Mouse (Mus musculus) liver, embryonic 12.5 days (tissue): ENCODE data around the gene Wdr43. TPM values are rescaled to one million over a fixed set of nuclear protein-coding genes. Genes with fewer than 3 reads are reported as not detected.

Experiments used
- ATAC-seq: fragments of 200-750 bp; cut with Nextera tagmentation; 2 replicates; pipeline ENCODE4 v1.8.0; 2017; ENCODE audit warnings: moderate number of reproducible peaks, mild to moderate bottlenecking, moderate library complexity
- H3K27ac ChIP-seq: fragments of 300-500 bp; sonication (generic); 2 replicates; pipeline ENCODE4 v1.5.1; 2016; ENCODE audit warnings: mild to moderate bottlenecking
- H3K27me3 ChIP-seq: fragments of 300-500 bp; sonication (generic); replicated peaks from 2 replicates; pipeline ENCODE4 v1.6.1; 2016; ENCODE audit warnings: mild to moderate bottlenecking, moderate library complexity
- H3K36me3 ChIP-seq: fragments of 300-500 bp; sonication (generic); 2 replicates; pipeline ENCODE4 v1.6.1; 2016; ENCODE audit warnings: mild to moderate bottlenecking, moderate library complexity
- H3K4me1 ChIP-seq: fragments of 300-500 bp; sonication (generic); 2 replicates; pipeline ENCODE4 v1.6.1; 2016
- H3K4me2 ChIP-seq: fragments of 300-500 bp; sonication (generic); 2 replicates; pipeline ENCODE4 v1.6.1; 2016; ENCODE audit warnings: mild to moderate bottlenecking, moderate library complexity
- H3K4me3 ChIP-seq: fragments of 300-500 bp; sonication (generic); 2 replicates; pipeline ENCODE4 v1.5.1; 2016; ENCODE audit warnings: mild to moderate bottlenecking, moderate library complexity
- H3K9ac ChIP-seq: fragments of 300-500 bp; sonication (generic); 2 replicates; pipeline ENCODE4 v1.6.1; 2016; ENCODE audit warnings: mild to moderate bottlenecking, moderate library complexity
- H3K9me3 ChIP-seq: fragments of 300-500 bp; sonication (generic); replicated peaks from 2 replicates; pipeline ENCODE4 v1.6.1; 2016; ENCODE audit warnings: mild to moderate bottlenecking, moderate library complexity
- WGBS: fragments of 180-500 bp; shearing (Covaris S2); methylation state at CpG from one replicate; pipeline ENCODE4 v1.1.7; 2016; ENCODE audit not compliant: insufficient replicate concordance; 5-methylcytosine and 5-hydroxymethylcytosine counted together
- polyA plus RNA-seq: library from polyadenylated mRNA; unstranded; fragments of >200 nt; fragmentation: Nextera tagmentation; extraction: Ambion mirVana; gene quantifications from 2 replicates; pipeline ENCODE4 v1.2.1, GENCODE M21; 2016

Gene Wdr43
- polyA plus RNA-seq, 1 experiment from 2014 or later, result 88.7 TPM

DNA sequence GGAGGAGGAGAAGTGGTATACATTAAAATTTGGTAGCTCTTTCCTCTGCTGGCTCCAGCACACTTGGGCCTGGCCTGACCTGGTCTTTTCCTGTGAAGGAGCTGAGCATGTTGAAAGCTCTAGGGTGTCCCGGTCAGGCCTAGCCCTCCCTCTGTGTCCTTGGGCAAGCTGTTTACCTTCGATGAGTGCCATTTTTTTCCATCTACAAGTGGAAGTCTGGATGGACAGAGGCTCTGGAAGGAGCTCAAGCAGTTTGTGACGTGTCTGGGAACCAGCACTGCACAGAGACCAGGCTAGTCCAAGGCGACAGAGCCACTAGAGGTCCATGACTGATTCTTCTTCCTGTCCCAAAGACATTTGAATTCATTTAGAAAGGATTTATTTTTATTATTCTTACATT lies 49.5 kb downstream of the Wdr43 start:
- H3K27me3 ChIP-seq, result no peaks in the 10 kb centered on the region; the same call in 1 of the 2 replicates
- H3K36me3 ChIP-seq, result no peaks in the 10 kb centered on the region
- no peaks in the 10 kb centered on the region for H3K9me3 ChIP-seq
- no peak overlapping the region for H3K4me2 ChIP-seq
- H3K4me3 ChIP-seq, result no peak overlapping the region
- no peak overlapping the region for H3K9ac ChIP-seq
- no peak overlapping the region for H3K27ac ChIP-seq
- peaks cover 15% of the 10 kb centered on the region for H3K4me1 ChIP-seq
- 64% methylated on average over 4 of the region's 4 CpGs for WGBS
- ATAC-seq, result no peak

DNA sequence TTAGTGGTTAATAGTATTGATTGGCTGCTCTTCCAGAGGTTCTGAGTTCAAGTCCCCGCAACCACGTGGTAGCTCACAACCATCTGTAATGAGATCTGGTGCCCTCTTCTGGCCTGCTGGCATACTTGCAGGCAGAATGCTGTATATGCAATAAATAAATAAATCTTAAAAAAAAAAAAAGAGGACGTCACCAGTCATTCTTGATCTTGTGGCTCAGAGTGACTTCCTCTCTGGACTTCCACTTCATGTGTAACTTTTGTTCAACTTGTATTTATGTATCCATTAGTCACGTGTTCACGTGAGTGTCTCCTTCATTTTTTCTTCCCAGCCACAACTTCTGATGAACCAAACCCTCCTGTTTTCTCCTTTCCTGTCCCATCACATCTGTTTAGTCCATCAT lies 53.8 kb downstream of the Wdr43 start:
- H3K4me1 ChIP-seq, result no peaks in the 10 kb centered on the region
- WGBS, result 60% methylated on average over 5 of the region's 5 CpGs
- no peaks in the 10 kb centered on the region for H3K27me3 ChIP-seq
- H3K4me3 ChIP-seq, result no peak overlapping the region
- H3K36me3 ChIP-seq, result no peaks in the 10 kb centered on the region
- H3K4me2 ChIP-seq, result no peak overlapping the region
- H3K9ac ChIP-seq, result no peak overlapping the region
- no peak overlapping the region for H3K27ac ChIP-seq
- ATAC-seq, result no peak
- no peaks in the 10 kb centered on the region for H3K9me3 ChIP-seq

DNA sequence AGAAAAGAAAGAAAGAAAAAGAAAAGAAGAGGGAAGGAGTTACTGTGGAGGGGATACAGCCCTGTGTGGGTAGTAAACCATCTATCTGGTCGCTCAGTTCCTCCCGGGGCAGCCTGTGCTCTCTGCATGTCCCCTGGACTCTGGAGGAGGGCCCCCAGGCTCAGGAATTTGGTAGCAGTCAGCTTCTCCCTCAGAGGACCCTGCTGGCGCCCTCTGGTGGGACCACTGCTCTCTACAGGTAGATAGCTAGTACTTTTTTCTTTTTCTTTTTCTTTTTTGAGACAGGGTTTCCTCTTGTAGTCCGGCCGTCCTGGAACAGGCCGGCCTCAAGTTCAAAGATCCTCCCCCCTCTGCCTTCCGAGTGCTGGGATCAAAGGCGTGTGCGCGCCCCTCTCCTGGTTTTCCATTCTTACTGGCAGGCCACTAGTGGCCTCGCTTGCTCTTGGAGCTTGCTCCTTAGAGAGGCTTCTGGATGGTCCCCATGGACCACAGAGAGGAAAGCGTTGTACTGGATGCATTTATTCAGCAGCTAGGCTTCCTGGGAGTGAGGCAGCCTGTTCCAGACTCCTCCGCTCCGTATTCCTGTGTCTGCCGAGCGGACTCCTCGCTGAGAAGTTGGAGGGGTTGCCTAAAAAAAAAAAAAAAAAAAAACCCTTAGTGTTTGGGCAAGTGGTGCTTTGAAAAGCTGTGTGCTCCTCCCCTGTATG lies 56.3 kb downstream of the Wdr43 start:
- Histone ChIP-seq H3K9ac (no peak overlapping the region), H3K4me3 (no peak overlapping the region), H3K36me3 (no peaks in the 10 kb centered on the region), H3K9me3 (no peaks in the 10 kb centered on the region), H3K27me3 (no peaks in the 10 kb centered on the region), H3K4me2 (no peak overlapping the region), H3K4me1 (no peaks in the 10 kb centered on the region), H3K27ac (no peak overlapping the region)
- WGBS, result 44% methylated on average over 17 of the region's 17 CpGs
- no peak for ATAC-seq

DNA sequence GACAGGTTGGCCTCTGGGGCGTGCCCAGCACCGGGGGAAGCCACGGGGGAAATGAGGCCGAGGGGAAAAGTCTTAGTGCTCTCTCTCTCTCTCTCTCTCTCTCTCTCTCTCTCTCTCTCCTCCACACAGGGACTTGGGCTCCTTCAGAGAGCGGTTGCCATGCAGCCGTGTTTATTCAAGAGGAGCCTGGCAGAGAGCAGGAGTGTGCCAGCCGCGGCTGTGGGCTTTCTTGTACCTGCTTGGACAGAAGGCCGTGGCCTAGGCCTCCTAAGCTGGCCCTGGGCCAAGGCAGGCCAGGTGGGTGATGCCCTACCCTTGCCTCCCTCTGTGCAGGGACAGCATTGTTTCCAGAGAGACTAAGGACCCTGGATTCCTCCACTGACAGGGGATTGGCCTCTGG lies 57.4 kb downstream of the Wdr43 start, which contains the start of gene Togaram2:
Gene Togaram2, plus strand, starts transcription at position 170 of the 400 bp plus-strand sequence.
- ATAC-seq, result no peak
- Histone ChIP-seq H3K4me1 (no peaks in the 10 kb centered on the region), H3K36me3 (no peaks in the 10 kb centered on the region), H3K9me3 (no peaks in the 10 kb centered on the region), H3K27me3 (0 out of 2 replicates have a peak, but pooled peaks cover under 1% of the 10 kb centered on the region), H3K4me3 (no peak within 1 kb of the TSS), H3K9ac (no peak within 1 kb of the TSS), H3K4me2 (no peak within 1 kb of the TSS), H3K27ac (no peak within 1 kb of the TSS)
- WGBS, result 65% methylated on average over 9 of the region's 9 CpGs

DNA sequence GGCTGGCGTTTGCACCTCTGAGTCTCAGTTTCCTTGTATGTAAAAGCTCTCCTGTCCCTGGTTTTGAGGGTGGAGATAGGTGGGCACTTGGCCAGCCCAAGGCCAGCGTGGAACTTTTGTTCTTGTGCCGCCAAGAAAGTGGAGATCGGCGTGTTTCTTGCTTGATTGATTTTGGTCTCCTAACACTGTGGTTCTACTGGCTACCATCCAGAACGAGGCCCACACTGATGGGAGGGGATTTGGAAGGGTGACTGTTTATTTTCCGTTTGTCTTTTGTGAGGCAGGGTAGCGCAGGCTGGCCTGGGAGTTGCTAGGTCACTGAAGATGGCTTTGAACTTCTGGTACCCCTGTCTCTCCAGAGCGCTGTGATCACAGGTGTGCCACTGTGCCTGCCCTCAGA lies 58.2 kb downstream of the Wdr43 start:
- Histone ChIP-seq H3K4me2 (no peak overlapping the region), H3K4me3 (no peak overlapping the region), H3K27me3 (0 out of 2 replicates have a peak, but pooled peaks cover 3% of the 10 kb centered on the region), H3K36me3 (no peaks in the 10 kb centered on the region), H3K27ac (no peak overlapping the region), H3K9ac (no peak overlapping the region), H3K9me3 (no peaks in the 10 kb centered on the region), H3K4me1 (no peaks in the 10 kb centered on the region)
- ATAC-seq, result no peak
- 61% methylated on average over 9 of the region's 9 CpGs for WGBS

DNA sequence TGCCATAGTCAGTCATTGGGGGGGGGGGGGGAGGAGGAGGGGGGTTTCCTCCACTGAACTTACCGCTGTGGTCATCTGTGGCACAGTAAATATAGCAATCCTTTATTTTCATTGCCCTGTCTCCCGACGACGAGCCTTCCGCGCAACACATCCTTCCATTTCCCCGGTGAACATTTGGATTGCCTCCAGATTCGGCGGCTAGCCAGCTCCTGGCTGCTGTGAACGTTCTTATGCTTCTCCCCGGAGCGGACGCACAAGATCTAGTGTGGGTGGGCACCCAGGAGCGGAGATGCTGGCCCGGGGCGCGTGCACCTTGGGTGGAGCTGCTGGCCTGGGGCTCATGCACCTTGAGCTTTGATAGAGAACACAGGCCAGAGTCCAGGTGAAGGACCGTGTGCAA lies 59.2 kb downstream of the Wdr43 start:
- Histone ChIP-seq H3K4me1 (no peaks in the 10 kb centered on the region), H3K27me3 (0 out of 2 replicates have a peak, but pooled peaks cover 3% of the 10 kb centered on the region), H3K9me3 (no peaks in the 10 kb centered on the region), H3K4me3 (no peak overlapping the region), H3K36me3 (no peaks in the 10 kb centered on the region), H3K27ac (no peak overlapping the region), H3K4me2 (no peak overlapping the region), H3K9ac (no peak overlapping the region)
- no peak for ATAC-seq
- WGBS, result 84% methylated on average over 18 of the region's 18 CpGs

DNA sequence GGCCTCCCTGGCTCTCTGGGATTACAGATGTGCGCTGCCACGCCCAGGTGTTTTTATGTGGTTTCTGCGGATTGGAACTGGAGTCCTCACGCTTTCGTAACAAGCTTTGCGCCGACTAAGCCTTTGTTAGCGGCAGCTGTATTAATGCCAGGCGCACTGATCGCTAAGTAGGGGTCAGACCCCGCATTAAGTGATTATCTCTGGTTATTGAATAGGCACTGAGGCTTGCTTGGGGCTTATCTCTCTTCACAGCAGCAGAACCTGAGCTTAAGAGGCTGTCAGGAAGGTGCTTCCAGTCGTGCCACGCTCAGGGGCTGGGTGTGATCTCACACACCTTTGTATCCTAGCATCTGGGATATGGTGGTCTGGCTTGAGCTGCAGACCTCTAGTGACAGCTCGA lies 66.0 kb downstream of the Wdr43 start:
- Histone ChIP-seq H3K4me3 (no peak overlapping the region), H3K36me3 (no peaks in the 10 kb centered on the region), H3K9ac (no peak overlapping the region), H3K27ac (no peak overlapping the region), H3K4me1 (no peaks in the 10 kb centered on the region), H3K4me2 (no peak overlapping the region), H3K27me3 (0 out of 2 replicates have a peak, but pooled peaks cover 3% of the 10 kb centered on the region), H3K9me3 (no peaks in the 10 kb centered on the region)
- no peak for ATAC-seq
- WGBS, result 66% methylated on average over 14 of the region's 14 CpGs

DNA sequence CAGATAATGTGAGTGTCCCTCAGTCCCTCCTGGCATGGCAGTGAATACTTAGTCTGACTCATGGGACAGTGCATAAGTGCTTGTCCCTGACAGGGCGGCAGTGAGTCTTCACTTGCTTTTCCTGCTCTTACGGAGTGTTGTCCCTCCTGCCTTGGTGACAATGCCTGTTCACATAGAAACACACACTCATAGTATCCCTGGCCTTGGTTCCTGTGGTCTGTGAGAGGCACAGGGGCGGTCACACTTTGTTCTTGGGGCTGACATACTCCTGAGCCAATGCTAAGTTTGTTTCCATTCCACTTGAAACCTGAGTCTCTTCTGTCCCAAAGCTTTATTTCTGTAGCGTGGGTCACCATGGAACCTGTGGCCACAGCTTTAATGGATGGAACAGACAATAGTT lies 66.7 kb downstream of the Wdr43 start:
- Histone ChIP-seq H3K9ac (no peak overlapping the region), H3K27me3 (0 out of 2 replicates have a peak, but pooled peaks cover 3% of the 10 kb centered on the region), H3K4me3 (no peak overlapping the region), H3K27ac (no peak overlapping the region), H3K36me3 (no peaks in the 10 kb centered on the region), H3K9me3 (no peaks in the 10 kb centered on the region), H3K4me2 (no peak overlapping the region), H3K4me1 (no peaks in the 10 kb centered on the region)
- WGBS, result 72% methylated on average over 4 of the region's 4 CpGs
- no peak for ATAC-seq

DNA sequence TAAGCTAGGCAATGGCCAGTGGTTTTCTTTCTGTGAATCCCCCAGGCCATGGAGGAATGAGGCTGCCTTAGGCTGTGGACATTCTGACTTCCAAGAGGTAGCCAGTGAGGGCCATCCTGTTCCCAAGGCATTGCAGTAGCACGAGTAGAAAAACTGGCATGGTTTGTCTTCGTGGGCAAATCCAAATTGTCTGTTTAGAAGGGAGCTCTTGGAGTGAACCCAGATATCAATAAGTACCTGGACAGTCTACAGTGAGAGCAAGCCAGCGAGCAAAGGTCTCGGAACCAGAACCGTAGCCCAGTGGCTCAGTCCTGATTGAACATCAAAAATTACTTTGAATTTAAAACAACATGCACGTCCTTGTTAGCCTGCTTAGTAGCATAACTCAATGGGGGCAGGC lies 67.6 kb downstream of the Wdr43 start:
- WGBS, result 65% methylated on average over 6 of the region's 6 CpGs
- 0 out of 2 replicates have a peak, but pooled peaks cover under 1% of the 10 kb centered on the region for H3K27me3 ChIP-seq
- H3K4me1 ChIP-seq, result no peaks in the 10 kb centered on the region
- H3K4me2 ChIP-seq, result no peak overlapping the region
- H3K9ac ChIP-seq, result no peak overlapping the region
- ATAC-seq, result no peak
- no peaks in the 10 kb centered on the region for H3K36me3 ChIP-seq
- H3K4me3 ChIP-seq, result no peak overlapping the region
- no peak overlapping the region for H3K27ac ChIP-seq
- no peaks in the 10 kb centered on the region for H3K9me3 ChIP-seq

DNA sequence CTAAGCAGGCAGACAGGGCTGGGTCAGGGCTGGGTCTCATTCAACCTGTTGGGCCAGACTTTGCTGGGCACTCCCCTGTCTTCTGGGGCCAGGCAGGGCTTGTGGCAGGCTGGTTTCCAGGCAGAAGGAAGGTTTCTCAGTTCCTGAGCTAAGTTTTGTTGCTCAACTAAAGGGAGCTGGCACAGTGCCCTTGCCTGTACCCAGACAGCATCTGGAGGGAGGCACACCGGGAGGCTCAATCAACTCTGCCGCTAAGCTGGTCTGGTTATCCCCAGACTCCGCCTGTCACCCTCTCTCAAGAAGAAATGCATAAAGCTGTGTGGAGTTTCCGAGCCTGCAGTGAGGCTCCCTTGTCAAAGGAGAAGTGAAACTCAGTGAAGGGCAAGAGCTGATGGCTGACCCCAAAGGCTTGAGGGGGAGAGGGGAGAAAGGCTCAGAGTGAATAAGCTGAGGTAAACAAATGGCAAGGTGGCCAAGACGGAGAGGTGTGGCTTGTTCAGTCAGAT lies 68.5 kb downstream of the Wdr43 start:
- H3K27ac ChIP-seq, result no peak overlapping the region
- no peak overlapping the region for H3K4me3 ChIP-seq
- H3K27me3 ChIP-seq, result no peaks in the 10 kb centered on the region
- H3K36me3 ChIP-seq, result no peaks in the 10 kb centered on the region
- WGBS, result 54% methylated on average over 5 of the region's 5 CpGs
- H3K4me1 ChIP-seq, result no peaks in the 10 kb centered on the region
- H3K9me3 ChIP-seq, result no peaks in the 10 kb centered on the region
- no peak for ATAC-seq
- no peak overlapping the region for H3K4me2 ChIP-seq
- H3K9ac ChIP-seq, result no peak overlapping the region

DNA sequence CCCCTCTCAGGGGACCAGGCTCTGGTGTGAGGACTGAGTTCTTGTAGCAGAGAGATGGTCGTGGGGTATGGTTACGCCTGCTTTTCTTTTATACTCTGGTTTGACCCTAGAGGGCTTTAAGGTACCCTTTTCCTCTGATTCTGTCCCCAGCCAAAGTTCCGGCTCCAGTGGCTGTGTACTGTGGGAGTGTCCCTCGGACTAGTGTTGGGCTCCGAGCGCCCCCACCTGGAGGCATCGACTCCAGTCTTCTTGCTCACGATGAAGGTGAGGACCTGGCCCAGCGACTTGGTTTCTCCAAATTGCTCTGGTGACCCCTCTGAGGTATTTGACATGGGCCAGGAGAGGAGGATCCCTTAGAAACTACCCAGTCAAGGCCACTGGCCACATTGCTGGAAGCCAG lies 71.7 kb downstream of the Wdr43 start:
- Histone ChIP-seq H3K9ac (no peak overlapping the region), H3K4me3 (no peak overlapping the region), H3K27ac (no peak overlapping the region), H3K4me2 (no peak overlapping the region), H3K9me3 (no peaks in the 10 kb centered on the region), H3K4me1 (no peaks in the 10 kb centered on the region), H3K27me3 (no peaks in the 10 kb centered on the region), H3K36me3 (no peaks in the 10 kb centered on the region)
- 58% methylated on average over 9 of the region's 9 CpGs for WGBS
- ATAC-seq, result no peak

DNA sequence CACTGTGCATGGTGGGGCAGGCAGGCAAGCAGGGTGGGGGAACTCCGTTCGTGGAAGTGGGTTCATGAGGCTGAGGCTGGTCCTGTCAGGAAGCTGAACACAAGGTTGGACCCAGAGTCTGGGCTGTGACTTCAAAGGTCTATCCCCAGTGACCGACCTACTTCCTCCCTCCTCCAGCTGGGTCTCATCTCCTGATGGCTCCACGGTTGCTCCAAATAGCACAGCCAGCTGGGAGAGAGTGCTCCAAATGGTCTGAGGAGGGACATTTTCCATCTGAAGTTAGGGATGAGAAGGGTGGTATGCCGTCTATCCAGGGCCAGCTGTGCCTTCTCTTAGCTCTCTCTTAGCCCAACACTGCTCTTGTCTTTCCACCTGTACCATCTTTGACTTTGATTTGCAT lies 74.2 kb downstream of the Wdr43 start:
- H3K27me3 ChIP-seq, result no peaks in the 10 kb centered on the region
- H3K9ac ChIP-seq, result no peak overlapping the region
- no peak overlapping the region for H3K27ac ChIP-seq
- no peaks in the 10 kb centered on the region for H3K4me1 ChIP-seq
- no peak overlapping the region for H3K4me2 ChIP-seq
- H3K4me3 ChIP-seq, result no peak overlapping the region
- WGBS, result 44% methylated on average over 5 of the region's 5 CpGs
- H3K36me3 ChIP-seq, result no peaks in the 10 kb centered on the region
- ATAC-seq, result no peak
- no peaks in the 10 kb centered on the region for H3K9me3 ChIP-seq
